Mouse (Mus musculus): Measurements from ENCODE around the gene Scfd2. TPM values are rescaled to one million over a fixed set of nuclear protein-coding genes. Genes with fewer than 3 reads are reported as not detected.
A peak's percentile ranks its signal among the peaks of the same experiment; 100 is the strongest.

The Scfd2 gene
- polyA plus RNA-seq, 1 experiment from 2014 or later: 13.2 TPM

DNA sequence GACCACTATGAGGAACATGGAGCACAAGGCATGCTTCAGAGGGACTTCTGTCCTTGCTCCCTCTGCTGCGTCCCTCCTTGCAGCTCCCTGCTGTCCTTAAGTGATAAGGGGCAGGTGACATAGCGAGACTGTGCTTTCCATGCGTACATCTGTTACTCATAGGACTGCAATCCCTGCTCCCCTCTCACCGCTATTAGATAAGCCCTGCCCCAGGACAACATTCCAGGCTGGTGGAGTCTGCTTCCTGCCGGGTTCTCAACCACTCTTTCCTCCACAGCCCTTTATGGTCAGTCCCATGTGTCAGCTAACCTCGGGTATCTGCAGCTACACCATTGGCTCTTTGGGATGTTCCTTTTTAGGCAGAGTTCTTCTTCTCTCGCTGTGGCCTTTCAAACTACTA, 323.1 kb downstream of the Scfd2 start:
- no peak overlapping the region for H3K4me3 ChIP-seq (ENCODE audit: low read depth, low read length)
- DNase-seq (ENCODE audit: low spot score): no peak
- peaks cover 21% of the 10 kb centered on the region for H3K4me1 ChIP-seq (replicated peaks; ENCODE audit: control insufficient read depth, insufficient read depth, low read length)
- no peak overlapping the region for H3K9ac ChIP-seq (ENCODE audit: low read length)
- peak; percentile 53; the same call in 1 of the 2 replicates for ATAC-seq (replicated peaks; ENCODE audit: low FRiP score, low TSS enrichment, low read depth)
- no peaks in the 10 kb centered on the region for H3K27me3 ChIP-seq (replicated peaks; ENCODE audit: control insufficient read depth, insufficient read depth, low read length)
- H3K9me3 ChIP-seq (ENCODE audit: control insufficient read depth, low read length): no peaks in the 10 kb centered on the region
- WGBS: 51% methylated on average over 7 of the region's 7 CpGs
- H3K36me3 ChIP-seq (ENCODE audit: control insufficient read depth, insufficient read depth, low read length): no peaks in the 10 kb centered on the region
- H3K27ac ChIP-seq (ENCODE audit: low read depth): peak overlapping the region; percentile 29; the same call in 1 of the 2 replicates
- H3K4me2 ChIP-seq (ENCODE audit: low read length): no peak overlapping the region

DNA sequence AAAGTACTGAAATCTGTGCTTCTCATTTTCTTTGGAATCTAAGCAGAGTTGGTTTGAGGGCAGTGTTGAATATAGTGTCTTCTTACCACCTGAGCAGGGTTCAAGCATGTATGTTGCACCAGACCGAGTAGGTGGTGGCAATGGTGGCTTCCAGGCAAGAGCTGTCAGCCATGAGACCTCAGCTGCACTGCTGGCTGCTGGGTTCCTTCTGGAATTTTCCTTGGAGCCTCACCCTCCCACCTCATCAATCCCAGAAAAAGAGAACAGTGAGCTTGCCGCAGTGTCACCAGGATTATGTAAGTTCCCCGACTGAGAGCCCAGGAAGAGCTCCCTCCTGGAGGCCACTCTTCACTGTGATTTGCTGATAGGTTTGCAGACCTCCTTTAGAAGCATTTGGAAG, 324.4 kb downstream of the Scfd2 start:
- H3K4me2 ChIP-seq (ENCODE audit: low read length): no peak overlapping the region
- H3K27ac ChIP-seq (ENCODE audit: low read depth): no peak overlapping the region
- DNase-seq (ENCODE audit: low spot score): no peak
- H3K36me3 ChIP-seq (ENCODE audit: control insufficient read depth, insufficient read depth, low read length): no peaks in the 10 kb centered on the region
- ATAC-seq (replicated peaks; ENCODE audit: low FRiP score, low TSS enrichment, low read depth): no peak
- peaks cover 21% of the 10 kb centered on the region for H3K4me1 ChIP-seq (replicated peaks; ENCODE audit: control insufficient read depth, insufficient read depth, low read length)
- no peaks in the 10 kb centered on the region for H3K27me3 ChIP-seq (replicated peaks; ENCODE audit: control insufficient read depth, insufficient read depth, low read length)
- H3K9me3 ChIP-seq (ENCODE audit: control insufficient read depth, low read length): no peaks in the 10 kb centered on the region
- no peak overlapping the region for H3K9ac ChIP-seq (ENCODE audit: low read length)
- 73% methylated on average over 3 of the region's 3 CpGs for WGBS
- H3K4me3 ChIP-seq (ENCODE audit: low read depth, low read length): no peak overlapping the region

DNA sequence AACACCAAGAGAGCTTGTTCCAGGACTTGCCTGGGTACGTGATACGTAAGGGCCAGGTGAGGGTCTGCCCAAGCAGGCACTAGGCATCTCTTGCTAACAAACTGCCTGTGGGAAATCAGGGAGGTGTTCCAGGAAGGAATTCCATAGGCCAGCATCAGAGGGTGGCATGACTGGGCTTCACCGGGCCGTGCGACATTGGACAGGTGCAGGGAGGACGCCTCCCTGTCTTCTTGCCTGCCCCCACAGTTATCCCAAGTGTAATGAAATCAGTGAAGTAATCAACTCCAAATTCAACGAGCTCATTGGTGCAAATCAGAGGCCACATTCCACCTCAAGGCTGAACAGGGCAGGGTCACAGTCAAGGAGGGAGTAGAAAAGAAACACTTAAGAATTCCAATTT, 324.9 kb downstream of the Scfd2 start:
- no peaks in the 10 kb centered on the region for H3K9me3 ChIP-seq (ENCODE audit: control insufficient read depth, low read length)
- peaks cover 19% of the 10 kb centered on the region for H3K4me1 ChIP-seq (replicated peaks; ENCODE audit: control insufficient read depth, insufficient read depth, low read length)
- no peaks in the 10 kb centered on the region for H3K36me3 ChIP-seq (ENCODE audit: control insufficient read depth, insufficient read depth, low read length)
- WGBS: 87% methylated on average over 7 of the region's 7 CpGs
- H3K4me3 ChIP-seq (ENCODE audit: low read depth, low read length): no peak overlapping the region
- H3K27me3 ChIP-seq (replicated peaks; ENCODE audit: control insufficient read depth, insufficient read depth, low read length): no peaks in the 10 kb centered on the region
- H3K9ac ChIP-seq (ENCODE audit: low read length): no peak overlapping the region
- no peak overlapping the region for H3K4me2 ChIP-seq (ENCODE audit: low read length)
- no peak for ATAC-seq (replicated peaks; ENCODE audit: low FRiP score, low TSS enrichment, low read depth)
- no peak overlapping the region for H3K27ac ChIP-seq (ENCODE audit: low read depth)
- DNase-seq (ENCODE audit: low spot score): no peak

DNA sequence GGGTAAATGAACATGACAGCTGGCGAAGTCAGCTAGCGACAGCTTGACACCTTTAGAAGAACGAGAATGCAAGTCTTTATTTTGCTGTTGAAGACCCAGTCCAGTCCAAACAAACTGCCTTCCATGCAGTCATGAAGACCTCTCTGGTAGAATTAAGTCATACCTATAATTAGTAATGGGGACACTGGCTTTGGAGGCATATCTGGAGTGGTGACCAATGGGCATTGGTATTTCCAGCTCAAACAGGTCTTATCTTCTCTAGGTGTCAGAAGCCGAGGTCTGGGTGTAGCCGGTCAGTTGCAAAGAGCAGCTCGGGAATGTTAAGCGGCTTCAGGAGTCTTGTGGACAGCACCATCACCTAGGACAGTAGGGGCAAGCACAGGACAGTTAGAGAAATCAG, 325.5 kb downstream of the Scfd2 start:
- H3K9me3 ChIP-seq (ENCODE audit: control insufficient read depth, low read length): no peaks in the 10 kb centered on the region
- H3K9ac ChIP-seq (ENCODE audit: low read length): no peak overlapping the region
- H3K4me2 ChIP-seq (ENCODE audit: low read length): no peak overlapping the region
- H3K4me1 ChIP-seq (replicated peaks; ENCODE audit: control insufficient read depth, insufficient read depth, low read length): peaks cover 19% of the 10 kb centered on the region
- ATAC-seq (replicated peaks; ENCODE audit: low FRiP score, low TSS enrichment, low read depth): no peak
- H3K4me3 ChIP-seq (ENCODE audit: low read depth, low read length): no peak overlapping the region
- no peak overlapping the region for H3K27ac ChIP-seq (ENCODE audit: low read depth)
- H3K27me3 ChIP-seq (replicated peaks; ENCODE audit: control insufficient read depth, insufficient read depth, low read length): no peaks in the 10 kb centered on the region
- no peak for DNase-seq (ENCODE audit: low spot score)
- WGBS: 85% methylated on average over 7 of the region's 7 CpGs
- no peaks in the 10 kb centered on the region for H3K36me3 ChIP-seq (ENCODE audit: control insufficient read depth, insufficient read depth, low read length)

DNA sequence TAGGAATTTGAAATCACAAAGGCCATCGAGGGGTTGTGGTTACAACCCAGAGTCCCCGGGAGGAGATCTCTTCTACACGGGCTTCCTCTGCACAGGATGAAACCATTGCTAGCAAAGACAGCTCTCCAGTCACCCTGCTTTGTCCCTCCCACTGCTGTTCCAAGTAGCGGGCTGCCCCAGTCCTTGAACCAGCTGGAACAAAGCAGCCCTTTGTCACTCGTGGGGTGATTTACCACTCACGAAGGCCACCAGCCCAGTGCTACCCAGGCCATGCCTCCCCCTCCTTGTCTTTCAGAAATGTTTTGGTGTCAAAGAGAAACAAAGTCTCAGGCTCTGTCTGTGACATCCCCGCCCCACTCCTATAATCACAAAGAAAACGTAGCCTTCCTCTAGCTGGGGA, 326.1 kb downstream of the Scfd2 start:
- H3K36me3 ChIP-seq (ENCODE audit: control insufficient read depth, insufficient read depth, low read length): no peaks in the 10 kb centered on the region
- H3K4me2 ChIP-seq (ENCODE audit: low read length): no peak overlapping the region
- 43% methylated on average over 8 of the region's 8 CpGs for WGBS
- no peak for ATAC-seq (replicated peaks; ENCODE audit: low FRiP score, low TSS enrichment, low read depth)
- H3K9me3 ChIP-seq (ENCODE audit: control insufficient read depth, low read length): no peaks in the 10 kb centered on the region
- H3K4me1 ChIP-seq (replicated peaks; ENCODE audit: control insufficient read depth, insufficient read depth, low read length): peaks cover 19% of the 10 kb centered on the region
- H3K4me3 ChIP-seq (ENCODE audit: low read depth, low read length): no peak overlapping the region
- no peaks in the 10 kb centered on the region for H3K27me3 ChIP-seq (replicated peaks; ENCODE audit: control insufficient read depth, insufficient read depth, low read length)
- DNase-seq (ENCODE audit: low spot score): no peak
- no peak overlapping the region for H3K27ac ChIP-seq (ENCODE audit: low read depth)
- no peak overlapping the region for H3K9ac ChIP-seq (ENCODE audit: low read length)

DNA sequence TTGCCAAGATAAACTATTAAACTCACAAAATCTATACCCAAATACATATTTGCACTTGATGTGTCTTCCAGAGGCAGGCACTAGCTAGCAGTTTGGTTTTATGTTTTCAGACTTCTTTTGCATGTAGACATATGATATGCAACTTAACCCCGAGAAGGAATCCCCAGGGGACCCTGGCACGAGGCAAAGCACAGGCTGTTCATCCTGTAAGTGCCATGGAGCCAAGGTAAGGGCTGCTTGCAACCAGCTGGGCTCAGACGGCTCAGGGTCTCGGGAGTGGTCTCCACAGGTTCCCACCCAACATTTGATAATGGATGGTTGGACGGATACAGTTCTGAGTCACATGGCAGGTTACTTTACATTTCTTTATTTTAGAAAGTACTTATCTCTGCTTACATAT, 327.1 kb downstream of the Scfd2 start:
- no peaks in the 10 kb centered on the region for H3K27me3 ChIP-seq (replicated peaks; ENCODE audit: control insufficient read depth, insufficient read depth, low read length)
- no peaks in the 10 kb centered on the region for H3K9me3 ChIP-seq (ENCODE audit: control insufficient read depth, low read length)
- peaks cover 16% of the 10 kb centered on the region for H3K4me1 ChIP-seq (replicated peaks; ENCODE audit: control insufficient read depth, insufficient read depth, low read length)
- ATAC-seq (replicated peaks; ENCODE audit: low FRiP score, low TSS enrichment, low read depth) (no peak), DNase-seq (ENCODE audit: low spot score) (no peak)
- peaks cover 7% of the 10 kb centered on the region for H3K36me3 ChIP-seq (ENCODE audit: control insufficient read depth, insufficient read depth, low read length)
- H3K4me3 ChIP-seq (ENCODE audit: low read depth, low read length): no peak overlapping the region
- no peak overlapping the region for H3K9ac ChIP-seq (ENCODE audit: low read length)
- no peak overlapping the region for H3K27ac ChIP-seq (ENCODE audit: low read depth)
- WGBS: 77% methylated on average over 5 of the region's 5 CpGs
- no peak overlapping the region for H3K4me2 ChIP-seq (ENCODE audit: low read length)

DNA sequence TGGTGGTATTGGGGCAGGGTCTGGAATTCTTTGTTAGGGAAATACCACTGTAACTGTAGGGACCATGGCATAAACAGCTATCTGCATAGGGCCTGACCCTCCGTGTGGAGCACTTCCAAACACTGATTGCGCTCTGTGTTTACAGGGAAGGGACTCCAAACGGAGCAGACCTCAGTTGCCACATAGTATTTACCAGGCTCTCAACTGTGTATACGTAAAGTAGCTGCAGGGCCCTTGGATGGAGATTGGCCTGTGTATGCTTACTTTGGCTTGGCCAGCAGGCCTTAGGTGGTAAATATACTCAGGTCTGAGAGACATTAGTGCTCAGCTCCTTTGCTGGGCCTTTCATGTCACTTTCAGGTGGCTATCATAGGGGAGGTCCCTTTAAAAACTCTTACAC, 329.0 kb downstream of the Scfd2 start:
- H3K9me3 ChIP-seq (ENCODE audit: control insufficient read depth, low read length): no peaks in the 10 kb centered on the region
- H3K9ac ChIP-seq (ENCODE audit: low read length): no peak overlapping the region
- DNase-seq (ENCODE audit: low spot score): no peak
- no peak overlapping the region for H3K27ac ChIP-seq (ENCODE audit: low read depth)
- no peak overlapping the region for H3K4me2 ChIP-seq (ENCODE audit: low read length)
- H3K36me3 ChIP-seq (ENCODE audit: control insufficient read depth, insufficient read depth, low read length): peaks cover 27% of the 10 kb centered on the region
- ATAC-seq (replicated peaks; ENCODE audit: low FRiP score, low TSS enrichment, low read depth): no peak
- WGBS: 60% methylated on average over 4 of the region's 4 CpGs
- no peaks in the 10 kb centered on the region for H3K27me3 ChIP-seq (replicated peaks; ENCODE audit: control insufficient read depth, insufficient read depth, low read length)
- peaks cover 17% of the 10 kb centered on the region for H3K4me1 ChIP-seq (replicated peaks; ENCODE audit: control insufficient read depth, insufficient read depth, low read length)
- H3K4me3 ChIP-seq (ENCODE audit: low read depth, low read length): no peak overlapping the region

DNA sequence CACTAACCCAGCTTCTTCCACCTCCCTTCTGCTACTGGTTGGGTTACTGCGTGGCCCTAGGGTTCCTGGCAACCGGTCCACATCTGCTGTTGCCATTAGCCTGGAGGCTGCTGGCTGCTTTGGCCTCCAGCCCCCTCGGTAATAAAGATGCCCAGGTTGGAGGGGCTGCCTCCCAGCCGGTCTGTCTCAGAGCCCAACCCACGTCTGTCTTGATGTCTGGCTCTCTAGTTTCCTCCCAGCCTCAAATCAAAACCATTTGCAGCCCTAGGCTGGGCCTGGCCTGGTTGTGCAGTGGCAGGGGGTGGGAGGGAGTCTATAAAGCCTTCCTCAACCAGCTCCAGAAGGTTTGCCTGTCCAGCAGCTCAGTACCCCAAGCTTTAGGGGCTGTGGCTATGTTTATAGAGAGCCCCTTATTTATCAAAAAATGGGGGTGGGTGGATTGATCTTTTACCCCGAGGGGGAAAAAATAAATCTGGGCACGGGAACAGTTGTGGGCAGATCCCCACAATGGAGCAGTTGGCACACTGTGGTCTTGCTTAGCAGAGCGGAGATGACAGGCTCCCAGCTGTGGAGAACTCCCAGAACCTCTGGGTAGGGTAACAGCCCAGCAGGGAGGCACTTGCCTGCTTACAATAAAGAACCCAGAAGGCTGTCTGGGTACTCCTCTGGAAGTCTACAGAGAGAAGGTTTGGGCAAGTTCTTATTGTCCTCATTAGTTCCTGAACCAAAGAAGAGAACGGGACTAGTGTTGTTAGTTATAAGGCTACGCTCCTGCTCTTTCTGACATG, 329.8 kb downstream of the Scfd2 start:
- no peak overlapping the region; the same call in 1 of the 2 replicates for H3K27ac ChIP-seq (ENCODE audit: low read depth)
- DNase-seq (ENCODE audit: low spot score): no peak

DNA sequence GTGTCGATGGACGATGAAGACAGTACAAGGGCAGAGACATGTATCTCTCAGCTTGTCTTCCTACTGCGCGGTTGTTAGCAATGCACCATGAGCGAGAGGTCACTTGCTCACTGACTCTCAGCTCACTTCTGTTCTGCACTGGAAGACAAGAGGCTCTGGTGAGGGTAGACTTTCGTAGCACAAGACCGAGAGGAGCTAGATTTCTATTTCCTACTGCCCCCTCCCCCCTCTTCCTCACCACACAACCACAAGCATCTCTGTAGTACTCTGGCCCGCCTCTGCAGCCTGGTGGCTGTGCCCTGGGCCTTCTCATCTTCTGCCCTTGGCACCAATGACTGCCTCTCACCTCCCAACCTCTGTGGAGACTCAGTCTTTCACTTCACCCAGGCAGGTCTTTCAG, 331.1 kb downstream of the Scfd2 start:
- Histone ChIP-seq H3K4me2 (ENCODE audit: low read length) (no peak overlapping the region), H3K27me3 (replicated peaks; ENCODE audit: control insufficient read depth, insufficient read depth, low read length) (no peaks in the 10 kb centered on the region), H3K27ac (ENCODE audit: low read depth) (no peak overlapping the region), H3K4me3 (ENCODE audit: low read depth, low read length) (no peak overlapping the region), H3K4me1 (replicated peaks; ENCODE audit: control insufficient read depth, insufficient read depth, low read length) (peaks cover 25% of the 10 kb centered on the region), H3K9me3 (ENCODE audit: control insufficient read depth, low read length) (no peaks in the 10 kb centered on the region), H3K36me3 (ENCODE audit: control insufficient read depth, insufficient read depth, low read length) (peaks cover 34% of the 10 kb centered on the region), H3K9ac (ENCODE audit: low read length) (no peak overlapping the region)
- ATAC-seq (replicated peaks; ENCODE audit: low FRiP score, low TSS enrichment, low read depth) (no peak), DNase-seq (ENCODE audit: low spot score) (no peak)
- WGBS: 84% methylated on average over 8 of the region's 8 CpGs

More for the DNA sequence above, 329.8 kb downstream of the Scfd2 start:
- ATAC-seq (replicated peaks; ENCODE audit: low FRiP score, low TSS enrichment, low read depth): no peak
- Histone ChIP-seq H3K9me3 (ENCODE audit: control insufficient read depth, low read length) (no peaks in the 10 kb centered on the region), H3K4me3 (ENCODE audit: low read depth, low read length) (no peak overlapping the region), H3K36me3 (ENCODE audit: control insufficient read depth, insufficient read depth, low read length) (peaks cover 34% of the 10 kb centered on the region), H3K9ac (ENCODE audit: low read length) (no peak overlapping the region), H3K4me1 (replicated peaks; ENCODE audit: control insufficient read depth, insufficient read depth, low read length) (peaks cover 24% of the 10 kb centered on the region), H3K27me3 (replicated peaks; ENCODE audit: control insufficient read depth, insufficient read depth, low read length) (no peaks in the 10 kb centered on the region), H3K4me2 (ENCODE audit: low read length) (no peak overlapping the region)
- WGBS: 54% methylated on average over 10 of the region's 10 CpGs
